Mouse (Mus musculus): ENCODE measurements at regions not wholly inside any gene's neighbourhood (a gene's known extent, or its start where the extent isn't known, plus 50 kb on each side); places are given as distances from the start of the nearest gene placed in this dataset.

DNA sequence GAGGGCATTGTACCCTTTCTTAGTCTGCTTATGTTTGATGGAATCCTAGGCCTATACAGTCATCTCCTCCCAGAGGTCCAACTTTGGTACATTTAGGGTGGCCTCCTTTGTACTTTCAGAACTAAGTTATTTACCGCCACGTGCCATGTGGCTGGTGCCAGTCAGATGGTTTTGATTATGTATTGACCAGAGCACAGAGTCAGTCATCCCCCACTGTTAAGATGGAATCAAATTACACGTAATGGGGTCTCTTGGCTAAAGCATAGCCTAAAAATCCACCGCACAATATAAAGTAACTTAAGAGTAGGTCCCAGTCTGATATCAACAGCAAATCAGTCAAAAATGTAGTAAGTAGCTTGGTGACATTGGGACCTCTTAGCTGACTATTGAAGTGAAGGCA is 178.3 kb downstream of the Sdhaf3 start:
- TF ChIP-seq MYC (IDR thresholded peaks at IDR 0.05; ENCODE audit: low read depth, low read length), result no peak
- no peak for TF ChIP-seq CHD2 (IDR thresholded peaks at IDR 0.05; ENCODE audit: low read length)
- TF ChIP-seq SIN3A (IDR thresholded peaks at IDR 0.05; ENCODE audit: low read length), result no peak
- no peak for TF ChIP-seq RCOR1 (IDR thresholded peaks at IDR 0.05; ENCODE audit: low read depth, low read length)
- H3K27ac ChIP-seq (ENCODE audit: control insufficient read depth, low read depth, low read length), result no peak overlapping the region
- no peak overlapping the region for H3K4me3 ChIP-seq (ENCODE audit: control insufficient read depth in 1 of 2, insufficient read depth in 1 of 2, low read depth in 2 of 2, low read length in 2 of 2)
- H3K9ac ChIP-seq (ENCODE audit: control insufficient read depth, low read depth, low read length, poor library complexity, severe bottlenecking), result no peak overlapping the region
- no peaks in the 10 kb centered on the region; a peak in 1 of 4 replicates for H3K27me3 ChIP-seq (ENCODE audit: control insufficient read depth in 1 of 2, insufficient read depth in 2 of 2, low read length in 2 of 2)
- no peak for DNase-seq (ENCODE audit: low read depth, low spot score)
- H3K9me3 ChIP-seq (replicated peaks; ENCODE audit: insufficient read depth, low read length), result no peaks in the 10 kb centered on the region
- no peaks in the 10 kb centered on the region for H3K36me3 ChIP-seq (ENCODE audit: control insufficient read depth in 1 of 2, insufficient read depth in 2 of 2, low read length in 2 of 2)
- H3K79me2 ChIP-seq (ENCODE audit: control insufficient read depth, insufficient read depth, low read length, poor library complexity), result no peaks in the 10 kb centered on the region
- H3K4me1 ChIP-seq (ENCODE audit: control insufficient read depth in 1 of 2, insufficient read depth in 2 of 2, low read length in 2 of 2), result no peaks in the 10 kb centered on the region

DNA sequence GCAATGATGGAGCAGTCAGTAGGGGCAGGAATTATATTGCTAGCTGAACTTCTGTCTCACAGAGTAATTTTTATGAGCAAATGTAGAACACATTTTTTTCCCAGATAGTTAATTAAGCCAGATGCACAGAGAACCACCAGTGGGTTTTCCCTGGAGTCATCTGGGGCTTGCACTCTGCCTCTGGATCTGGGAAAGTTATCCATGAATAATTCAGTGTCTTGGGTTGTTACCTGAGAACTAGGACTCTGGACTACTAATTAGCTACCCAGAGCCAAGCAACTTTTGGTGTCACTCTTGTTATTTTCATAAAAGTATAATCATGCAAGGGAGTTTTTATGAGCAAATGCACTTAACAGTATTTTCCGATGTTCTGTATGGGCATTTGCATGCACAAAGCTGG is 179.1 kb downstream of the Sdhaf3 start:
- TF ChIP-seq SMC3 (IDR thresholded peaks at IDR 0.05; ENCODE audit: low read depth, low read length) (no peak), POLR2AphosphoS5 (IDR thresholded peaks at IDR 0.05; ENCODE audit: borderline replicate concordance, low read depth, low read length) (no peak), CHD1 (IDR thresholded peaks at IDR 0.05; ENCODE audit: low read depth, low read length) (no peak), USF1 (IDR thresholded peaks at IDR 0.05; ENCODE audit: low read depth, low read length) (no peak), RCOR1 (IDR thresholded peaks at IDR 0.05; ENCODE audit: low read depth, low read length) (no peak), HCFC1 (IDR thresholded peaks at IDR 0.05; ENCODE audit: low read depth, low read length) (no peak), MAFK (IDR thresholded peaks at IDR 0.05; ENCODE audit: borderline replicate concordance, low read depth, low read length) (no peak), MAZ (IDR thresholded peaks at IDR 0.05; ENCODE audit: low read depth, low read length) (no peak), ZC3H11A (IDR thresholded peaks at IDR 0.05; ENCODE audit: low read depth, low read length) (no peak)
- no peak for DNase-seq (ENCODE audit: low read depth, low spot score)
- H3K27ac ChIP-seq (ENCODE audit: control insufficient read depth, low read depth, low read length), result no peak overlapping the region

DNA sequence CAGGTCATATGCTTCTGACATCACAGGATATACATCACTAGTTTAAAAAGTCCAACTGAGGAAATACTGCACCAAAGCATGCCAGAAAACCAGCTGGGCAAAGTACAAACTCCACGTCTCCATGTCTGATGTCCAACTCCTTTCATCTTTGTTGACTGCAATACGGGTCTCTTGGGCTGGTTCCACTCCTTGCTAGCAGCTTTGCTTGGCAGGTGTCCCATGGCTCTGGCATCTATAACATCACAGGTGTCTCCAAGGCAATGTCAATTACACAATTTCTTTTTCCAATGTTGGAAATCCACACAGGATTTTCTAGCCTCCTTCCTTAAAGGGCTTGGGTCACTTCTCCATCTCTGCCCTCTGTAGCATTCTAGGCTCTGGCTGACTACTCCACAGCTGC is 225.9 kb downstream of the Sdhaf3 start:
- Histone ChIP-seq H3K27ac (ENCODE audit: control insufficient read depth, low read depth, low read length) (no peak overlapping the region), H3K4me3 (ENCODE audit: control insufficient read depth in 1 of 2, insufficient read depth in 1 of 2, low read depth in 2 of 2, low read length in 2 of 2) (no peak overlapping the region), H3K79me2 (ENCODE audit: control insufficient read depth, insufficient read depth, low read length, poor library complexity) (no peaks in the 10 kb centered on the region), H3K36me3 (ENCODE audit: control insufficient read depth in 1 of 2, insufficient read depth in 2 of 2, low read length in 2 of 2) (no peaks in the 10 kb centered on the region), H3K9ac (ENCODE audit: control insufficient read depth, low read depth, low read length, poor library complexity, severe bottlenecking) (no peak overlapping the region), H3K4me1 (ENCODE audit: control insufficient read depth in 1 of 2, insufficient read depth in 2 of 2, low read length in 2 of 2) (no peaks in the 10 kb centered on the region), H3K27me3 (ENCODE audit: control insufficient read depth in 1 of 2, insufficient read depth in 2 of 2, low read length in 2 of 2) (no peaks in the 10 kb centered on the region), H3K9me3 (replicated peaks; ENCODE audit: insufficient read depth, low read length) (no peaks in the 10 kb centered on the region)
- DNase-seq (ENCODE audit: low read depth, low spot score), result no peak
- TF ChIP-seq MAZ (IDR thresholded peaks at IDR 0.05; ENCODE audit: low read depth, low read length) (no peak), E2F4 (IDR thresholded peaks at IDR 0.05; ENCODE audit: borderline replicate concordance, low read depth, low read length) (no peak), ZC3H11A (IDR thresholded peaks at IDR 0.05; ENCODE audit: low read depth, low read length) (no peak)

More for the DNA sequence above, 179.1 kb downstream of the Sdhaf3 start:
- no peaks in the 10 kb centered on the region for H3K4me1 ChIP-seq (ENCODE audit: control insufficient read depth in 1 of 2, insufficient read depth in 2 of 2, low read length in 2 of 2)
- no peak overlapping the region for H3K4me3 ChIP-seq (ENCODE audit: control insufficient read depth in 1 of 2, insufficient read depth in 1 of 2, low read depth in 2 of 2, low read length in 2 of 2)
- H3K36me3 ChIP-seq (ENCODE audit: control insufficient read depth in 1 of 2, insufficient read depth in 2 of 2, low read length in 2 of 2), result no peaks in the 10 kb centered on the region
- no peaks in the 10 kb centered on the region; a peak in 1 of 4 replicates for H3K27me3 ChIP-seq (ENCODE audit: control insufficient read depth in 1 of 2, insufficient read depth in 2 of 2, low read length in 2 of 2)
- H3K79me2 ChIP-seq (ENCODE audit: control insufficient read depth, insufficient read depth, low read length, poor library complexity), result no peaks in the 10 kb centered on the region
- no peak overlapping the region for H3K9ac ChIP-seq (ENCODE audit: control insufficient read depth, low read depth, low read length, poor library complexity, severe bottlenecking)
- H3K9me3 ChIP-seq (replicated peaks; ENCODE audit: insufficient read depth, low read length), result no peaks in the 10 kb centered on the region
